8 mouse cellular contexts compared by ENCODE assay signal in genomic region chr10:25359208-25359958, GRCm38 (mm10). TPM values are rescaled to one million over a fixed set of nuclear protein-coding genes. Genes with fewer than 3 reads are reported as not detected.
A peak's percentile ranks its signal among the peaks of the same experiment; 100 is the strongest.
DNase-seq lines count a peak whose midpoint lies in the region; ATAC-seq lines count a peak whose summit lies in the region.

Epb41l2 (plus strand) TSS chr10:25359798.

- under 1% methylated on average over 55 of the region's 55 CpGs for WGBS in embryonic facial prominence, embryonic 12.5 days
- WGBS in limb, embryonic 10.5 days = under 1% methylated on average over 55 of the region's 55 CpGs
- WGBS in midbrain, embryonic 12.5 days = under 1% methylated on average over 50 of the region's 55 CpGs

- peak within 1 kb of the TSS; percentile 95 for H3K9ac ChIP-seq in embryonic facial prominence, embryonic 12.5 days
- H3K9ac ChIP-seq in midbrain, embryonic 12.5 days (replicated peaks) = peak within 1 kb of the TSS; percentile 94

- peak; percentile 92 for ATAC-seq in embryonic facial prominence, embryonic 12.5 days (ENCODE audit: insufficient number of reproducible peaks, insufficient read depth, low FRiP score, low TSS enrichment)
- peak; percentile 97 for ATAC-seq in midbrain, embryonic 12.5 days (ENCODE audit: low FRiP score, low read depth)

- H3K4me1 ChIP-seq in embryonic facial prominence, embryonic 12.5 days = peaks cover 7% of the 10 kb centered on the region; the same call in 1 of the 2 replicates
- H3K4me1 ChIP-seq in limb, embryonic 10.5 days = peaks cover 54% of the 10 kb centered on the region
- peaks cover 10% of the 10 kb centered on the region; the same call in 1 of the 2 replicates for H3K4me1 ChIP-seq in midbrain, embryonic 12.5 days

- H3K27me3 ChIP-seq in embryonic facial prominence, embryonic 12.5 days = no peaks in the 10 kb centered on the region
- no peaks in the 10 kb centered on the region for H3K27me3 ChIP-seq in limb, embryonic 10.5 days (ENCODE audit: low read depth, poor library complexity, severe bottlenecking)
- no peaks in the 10 kb centered on the region for H3K27me3 ChIP-seq in midbrain, embryonic 12.5 days

- no peaks in the 10 kb centered on the region for H3K9me3 ChIP-seq in embryonic facial prominence, embryonic 12.5 days
- H3K9me3 ChIP-seq in limb, embryonic 10.5 days (replicated peaks) = no peaks in the 10 kb centered on the region
- no peaks in the 10 kb centered on the region for H3K9me3 ChIP-seq in midbrain, embryonic 12.5 days

- H3K4me2 ChIP-seq in embryonic facial prominence, embryonic 12.5 days (replicated peaks) = peak within 1 kb of the TSS; percentile 61
- peak within 1 kb of the TSS; percentile 74 for H3K4me2 ChIP-seq in midbrain, embryonic 12.5 days (replicated peaks)

- peak within 1 kb of the TSS; percentile 93 for H3K27ac ChIP-seq in embryonic facial prominence, embryonic 12.5 days
- peak within 1 kb of the TSS; percentile 96 for H3K27ac ChIP-seq in limb, embryonic 10.5 days
- H3K27ac ChIP-seq in midbrain, embryonic 12.5 days (replicated peaks) = peak within 1 kb of the TSS; percentile 61

- H3K4me3 ChIP-seq in embryonic facial prominence, embryonic 12.5 days = peak within 1 kb of the TSS; percentile 94
- H3K4me3 ChIP-seq in limb, embryonic 10.5 days = peak within 1 kb of the TSS; percentile 72
- H3K4me3 ChIP-seq in midbrain, embryonic 12.5 days = peak within 1 kb of the TSS; percentile 92

- H3K36me3 ChIP-seq in embryonic facial prominence, embryonic 12.5 days = no peaks in the 10 kb centered on the region
- H3K36me3 ChIP-seq in limb, embryonic 10.5 days = no peaks in the 10 kb centered on the region
- no peaks in the 10 kb centered on the region for H3K36me3 ChIP-seq in midbrain, embryonic 12.5 days

- peak; percentile 86 for DNase-seq in 3134 (ENCODE audit: extremely low read depth, insufficient read length, low spot score)
- DNase-seq in adrenal gland, postnatal 36 days = peak; percentile 96 to 98
- DNase-seq in heart, adult 11 months = peak; percentile 100
- DNase-seq in kidney, adult 18-20 months = peak; percentile 93
- DNase-seq in limb, embryonic 10.5 days (ENCODE audit: low spot score) = peak; percentile 97
- DNase-seq in skeletal muscle tissue, adult 2 months (ENCODE audit: low read depth, low spot score) = peak; percentile 86

RNA-seq across cellular contexts. Expression of gene Epb41l2, which starts in this region (rescaled TPM):
- total RNA-seq in adrenal gland, postnatal 36 days (2021) = 10 to 100 TPM; 61.3 to 71.6 TPM
- polyA plus RNA-seq in embryonic facial prominence, embryonic 12.5 days (2016; fragmentation: Nextera tagmentation; extraction: Ambion mirVana) = 89.3 and 96.7 TPM in 2 replicates
- polyA plus RNA-seq in limb, embryonic 10.5 days (2016; fragmentation: Nextera tagmentation; extraction: Ambion mirVana) = 54.0 and 79.4 TPM in 2 replicates
- polyA plus RNA-seq in midbrain, embryonic 12.5 days (2016; fragmentation: Nextera tagmentation; extraction: Ambion mirVana) = 37.7 and 40.5 TPM in 2 replicates

Comparison
In these comparisons a context has a peak if more than half of its experiments do, and no peak if none do; other contexts are left out.
1. Peak in every context shown above with its lines: DNase-seq, ATAC-seq, H3K4me3 ChIP-seq and H3K27ac ChIP-seq.